ENCODE assay signal across 26 mouse cellular contexts in the genomic region with DNA sequence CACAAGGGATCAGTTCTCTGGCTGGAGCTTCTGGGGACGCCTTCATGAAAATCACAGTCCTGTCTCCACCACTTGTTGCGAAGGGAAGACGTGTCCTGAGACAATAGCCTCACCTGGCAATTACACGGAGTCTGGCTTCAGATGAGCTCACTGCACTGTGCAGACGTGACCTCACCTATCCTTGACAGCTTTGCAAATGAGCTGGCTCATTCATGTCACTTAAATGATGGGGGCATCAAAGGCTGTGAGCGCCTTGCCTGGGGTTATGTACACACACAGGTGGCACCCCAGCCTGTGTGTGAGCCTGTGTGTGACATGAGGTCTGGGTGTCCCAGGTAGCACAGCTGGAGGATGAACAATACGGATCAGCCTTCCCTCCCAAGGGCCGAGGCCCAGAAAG. TPM values are rescaled to one million over a fixed set of nuclear protein-coding genes. Genes with fewer than 3 reads are reported as not detected.
A peak's percentile ranks its signal among the peaks of the same experiment; 100 is the strongest.
DNase-seq lines count a peak whose midpoint lies in the region; ATAC-seq and TF ChIP-seq lines count a peak whose summit lies in the region.
"Had no signal": no experiment of that assay in that cellular context is flagged by ENCODE, and none has a peak within 500 bp of the region (broad histone marks: within the 10 kb centered on the region; RNA-seq: fewer than 3 reads in every experiment).

No protein-coding gene starts in this region.

- peak; percentile 68 for DNase-seq in heart, adult 11 months
- no peak for DNase-seq in heart, embryonic 10.5 days (ENCODE audit: low spot score)
- DNase-seq in intestine, embryonic 14.5 days (ENCODE audit: low spot score): no peak
- DNase-seq in midbrain, postnatal 0 days (ENCODE audit: low spot score): no peak
- DNase-seq: adrenal gland, adult 2 months; adrenal gland, postnatal 14 days; cerebellum, adult 11 months; cerebellum, adult 2 months; cerebellum, adult 9-11 months; cerebellum, postnatal 25 days; gastrocnemius, postnatal 25 days; heart, adult 2 months; kidney, adult 18-20 months had no signal

- WGBS in heart, embryonic 10.5 days: 75% methylated on average over 8 of the region's 8 CpGs
- WGBS in intestine, embryonic 14.5 days: 69% methylated on average over 8 of the region's 8 CpGs
- WGBS in intestine, postnatal 0 days: 66% methylated on average over 8 of the region's 8 CpGs
- 76% methylated on average over 8 of the region's 8 CpGs for WGBS in midbrain, embryonic 16.5 days
- 72% methylated on average over 8 of the region's 8 CpGs for WGBS in midbrain, postnatal 0 days

- no peaks in the 10 kb centered on the region for H3K9me3 ChIP-seq in heart, embryonic 10.5 days
- H3K9me3 ChIP-seq in intestine, embryonic 14.5 days (ENCODE audit: control insufficient read depth, low read length): no peaks in the 10 kb centered on the region
- no peaks in the 10 kb centered on the region for H3K9me3 ChIP-seq in intestine, postnatal 0 days (ENCODE audit: control insufficient read depth)
- no peaks in the 10 kb centered on the region for H3K9me3 ChIP-seq in midbrain, embryonic 16.5 days (replicated peaks; ENCODE audit: control insufficient read depth, low read length, poor library complexity, severe bottlenecking)
- H3K9me3 ChIP-seq in midbrain, postnatal 0 days (ENCODE audit: low read length): no peaks in the 10 kb centered on the region
- H3K9me3 ChIP-seq: embryonic facial prominence, embryonic 13.5 days had no signal

- H3K4me2 ChIP-seq in intestine, embryonic 14.5 days (ENCODE audit: low read length): no peak overlapping the region
- H3K4me2 ChIP-seq in intestine, postnatal 0 days (replicated peaks; ENCODE audit: low read depth): no peak overlapping the region
- H3K4me2 ChIP-seq in midbrain, embryonic 16.5 days (ENCODE audit: low read length): no peak overlapping the region
- H3K4me2 ChIP-seq in midbrain, postnatal 0 days (ENCODE audit: low read depth, low read length, poor library complexity, severe bottlenecking): no peak overlapping the region
- H3K4me2 ChIP-seq: embryonic facial prominence, embryonic 13.5 days; heart, embryonic 11.5 days; hindbrain, embryonic 14.5 days had no signal

- H3K36me3 ChIP-seq in heart, embryonic 10.5 days: no peaks in the 10 kb centered on the region
- H3K36me3 ChIP-seq in intestine, embryonic 14.5 days (ENCODE audit: control insufficient read depth, insufficient read depth, low read length): no peaks in the 10 kb centered on the region
- H3K36me3 ChIP-seq in intestine, postnatal 0 days (ENCODE audit: control insufficient read depth, insufficient read depth): no peaks in the 10 kb centered on the region
- no peaks in the 10 kb centered on the region for H3K36me3 ChIP-seq in midbrain, embryonic 16.5 days (ENCODE audit: control insufficient read depth, insufficient read depth, low read length)
- H3K36me3 ChIP-seq in midbrain, postnatal 0 days (ENCODE audit: insufficient read depth, low read length): no peaks in the 10 kb centered on the region
- H3K36me3 ChIP-seq: embryonic facial prominence, embryonic 13.5 days had no signal

- no peak for TF ChIP-seq CTCF in intestine, postnatal 0 days (IDR thresholded peaks at IDR 0.05; ENCODE audit: low read depth)
- TF ChIP-seq CTCF in midbrain, postnatal 0 days (IDR thresholded peaks at IDR 0.05): no peak

- no peak overlapping the region for H3K4me3 ChIP-seq in heart, embryonic 10.5 days
- no peak overlapping the region for H3K4me3 ChIP-seq in intestine, embryonic 14.5 days (ENCODE audit: low read depth, low read length)
- no peak overlapping the region for H3K4me3 ChIP-seq in intestine, postnatal 0 days (ENCODE audit: low read depth, low read length)
- no peak overlapping the region for H3K4me3 ChIP-seq in midbrain, embryonic 16.5 days (ENCODE audit: low read depth, low read length)
- no peak overlapping the region for H3K4me3 ChIP-seq in midbrain, postnatal 0 days (ENCODE audit: low read depth, low read length)
- H3K4me3 ChIP-seq: embryonic facial prominence, embryonic 13.5 days; heart, adult 2 months had no signal

- H3K9ac ChIP-seq in intestine, embryonic 14.5 days (ENCODE audit: low read length): no peak overlapping the region
- no peak overlapping the region for H3K9ac ChIP-seq in intestine, postnatal 0 days (ENCODE audit: low read depth, low read length)
- H3K9ac ChIP-seq in midbrain, embryonic 16.5 days (ENCODE audit: low read depth, low read length): no peak overlapping the region
- H3K9ac ChIP-seq in midbrain, postnatal 0 days (replicated peaks; ENCODE audit: low read length, poor library complexity, severe bottlenecking): no peak overlapping the region
- H3K9ac ChIP-seq: embryonic facial prominence, embryonic 13.5 days; hindbrain, embryonic 14.5 days had no signal

- peaks cover 9% of the 10 kb centered on the region; the same call in 1 of the 2 replicates for H3K27me3 ChIP-seq in heart, embryonic 10.5 days (ENCODE audit: insufficient read depth, poor library complexity, severe bottlenecking)
- H3K27me3 ChIP-seq in intestine, embryonic 14.5 days (replicated peaks; ENCODE audit: control insufficient read depth, insufficient read depth, low read length): no peaks in the 10 kb centered on the region
- no peaks in the 10 kb centered on the region for H3K27me3 ChIP-seq in intestine, postnatal 0 days (replicated peaks; ENCODE audit: control insufficient read depth, insufficient read depth, low read length)
- H3K27me3 ChIP-seq in midbrain, embryonic 16.5 days (ENCODE audit: control insufficient read depth, insufficient read depth, low read depth, low read length): no peaks in the 10 kb centered on the region
- no peaks in the 10 kb centered on the region for H3K27me3 ChIP-seq in midbrain, postnatal 0 days (ENCODE audit: insufficient read depth, low read length)
- H3K27me3 ChIP-seq: embryonic facial prominence, embryonic 13.5 days had no signal

- peak; percentile 41; the same call in 1 of the 2 replicates for ATAC-seq in intestine, embryonic 14.5 days (replicated peaks; ENCODE audit: low FRiP score, low TSS enrichment, low read depth)
- no peak for ATAC-seq in intestine, postnatal 0 days
- 0 out of 2 replicates have a peak, but pooled peaks have one; percentile 21 for ATAC-seq in midbrain, embryonic 16.5 days
- ATAC-seq in midbrain, postnatal 0 days (ENCODE audit: low FRiP score): no peak
- ATAC-seq: CD4-positive, CD25-positive, alpha-beta regulatory T cell, adult 4 months; forebrain, embryonic 14.5 days had no signal

- H3K27ac ChIP-seq in heart, embryonic 10.5 days: no peak overlapping the region
- no peak overlapping the region for H3K27ac ChIP-seq in intestine, embryonic 14.5 days (ENCODE audit: low read depth)
- H3K27ac ChIP-seq in intestine, postnatal 0 days (ENCODE audit: low read depth, low read length): no peak overlapping the region
- H3K27ac ChIP-seq in midbrain, embryonic 16.5 days (ENCODE audit: low read length): no peak overlapping the region
- no peak overlapping the region for H3K27ac ChIP-seq in midbrain, postnatal 0 days (ENCODE audit: low read depth, low read length)
- H3K27ac ChIP-seq: embryonic facial prominence, embryonic 13.5 days; heart, adult 2 months; hindbrain, embryonic 14.5 days had no signal

- peaks cover 10% of the 10 kb centered on the region for H3K4me1 ChIP-seq in heart, embryonic 10.5 days
- H3K4me1 ChIP-seq in intestine, embryonic 14.5 days (replicated peaks; ENCODE audit: control insufficient read depth, insufficient read depth, low read length): no peaks in the 10 kb centered on the region
- no peaks in the 10 kb centered on the region for H3K4me1 ChIP-seq in intestine, postnatal 0 days (replicated peaks; ENCODE audit: control insufficient read depth, insufficient read depth, low read length)
- H3K4me1 ChIP-seq in midbrain, embryonic 16.5 days (ENCODE audit: control insufficient read depth, insufficient read depth, low read length): no peaks in the 10 kb centered on the region
- H3K4me1 ChIP-seq in midbrain, postnatal 0 days (ENCODE audit: insufficient read depth, low read length): no peaks in the 10 kb centered on the region
- H3K4me1 ChIP-seq: embryonic facial prominence, embryonic 13.5 days had no signal

RNA-seq across cellular contexts. Expression of a gene that starts 27.6 kb away (rescaled TPM):
- polyA plus RNA-seq in heart, embryonic 10.5 days (2016; fragmentation: Nextera tagmentation; extraction: Ambion mirVana): 0.04 and 0.06 TPM in 2 replicates
- 0.28 and 0.34 TPM in 2 replicates for polyA plus RNA-seq in intestine, embryonic 14.5 days (2014; fragmentation: Nextera tagmentation; extraction: Ambion mirVana)
- 0.26 and 0.34 TPM in 2 replicates for polyA plus RNA-seq in intestine, postnatal 0 days (2015; fragmentation: Nextera tagmentation; extraction: Ambion mirVana)
- polyA plus RNA-seq in midbrain, embryonic 16.5 days (2015; fragmentation: Nextera tagmentation; extraction: Ambion mirVana): 8.4 and 9.2 TPM in 2 replicates
- total RNA-seq in midbrain, postnatal 0 days (2014; rRNA removed): 24.3 and 25.9 TPM in 2 replicates
- polyA plus RNA-seq in midbrain, postnatal 0 days (2015; fragmentation: Nextera tagmentation; extraction: Ambion mirVana): 13.6 and 14.6 TPM in 2 replicates
- total RNA-seq: common myeloid progenitor, adult 5-6 weeks; heart, postnatal 25 days; hematopoietic stem cell, adult 5-6 weeks; MEL had no signal
- polyA plus RNA-seq: C2C12; CD4-positive, CD25-positive, alpha-beta regulatory T cell, adult 4 months; heart, adult 2 months had no signal

RNA-seq across cellular contexts. Expression of a gene that starts 41.9 kb away (rescaled TPM):
- 0.73 and 1.4 TPM in 2 replicates for polyA plus RNA-seq in heart, embryonic 10.5 days (2016; fragmentation: Nextera tagmentation; extraction: Ambion mirVana)
- polyA plus RNA-seq in intestine, embryonic 14.5 days (2014; fragmentation: Nextera tagmentation; extraction: Ambion mirVana): 0.26 TPM in 1 of 2 replicates, not detected in the other
- 0.09 and 0.16 TPM in 2 replicates for polyA plus RNA-seq in intestine, postnatal 0 days (2015; fragmentation: Nextera tagmentation; extraction: Ambion mirVana)
- polyA plus RNA-seq in midbrain, embryonic 16.5 days (2015; fragmentation: Nextera tagmentation; extraction: Ambion mirVana): 0.15 and 0.40 TPM in 2 replicates
- total RNA-seq in midbrain, postnatal 0 days (2014; rRNA removed): 0.52 and 0.66 TPM in 2 replicates
- polyA plus RNA-seq in midbrain, postnatal 0 days (2015; fragmentation: Nextera tagmentation; extraction: Ambion mirVana): 0.28 and 0.39 TPM in 2 replicates
- total RNA-seq: adrenal gland, adult 2 months; gastrocnemius, adult 8-10 months; MEL had no signal
- polyA plus RNA-seq: CD4-positive, CD25-positive, alpha-beta regulatory T cell, adult 4 months had no signal

Comparison
In these comparisons a context has a peak if more than half of its experiments do, and no peak if none do; other contexts are left out.
1. ATAC-seq: peak in intestine, embryonic 14.5 days (single experiment) and midbrain, embryonic 16.5 days (single experiment); none in intestine, postnatal 0 days (single experiment) and midbrain, postnatal 0 days (single experiment).